Mouse (Mus musculus): ENCODE measurements around the gene Nudc.

DNA sequence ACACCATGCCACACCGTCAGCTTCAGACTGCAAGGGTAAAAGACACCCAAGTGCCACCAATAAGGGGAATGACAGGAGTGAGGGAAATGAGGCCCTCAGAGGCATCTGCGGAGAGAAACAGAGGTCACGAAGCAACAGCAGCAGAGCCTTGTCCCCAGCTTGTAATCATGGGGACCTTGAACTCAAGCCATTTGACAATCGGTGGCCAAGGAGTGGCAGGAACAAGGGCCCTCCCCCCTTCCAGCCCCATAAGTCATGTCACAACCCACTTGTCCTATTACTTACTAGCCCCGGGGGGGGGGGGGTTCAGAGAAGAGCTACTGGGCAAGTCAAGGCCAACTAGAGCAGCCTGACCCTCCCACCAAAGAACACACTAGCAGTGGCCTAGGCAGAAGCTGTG, 9.1 kb downstream of the Nudc start:
- TF ChIP-seq POLR2A (IDR thresholded peaks at IDR 0.05; ENCODE audit: borderline replicate concordance, low read depth, low read length) (no peak), CTCF (IDR thresholded peaks at IDR 0.05; ENCODE audit: low read depth, low read length) (no peak)

All from bone marrow macrophage, adult 2 months (primary cell).